Mouse (Mus musculus): Measurements from ENCODE around the gene 2610028H24Rik.

Gene 2610028H24Rik

DNA sequence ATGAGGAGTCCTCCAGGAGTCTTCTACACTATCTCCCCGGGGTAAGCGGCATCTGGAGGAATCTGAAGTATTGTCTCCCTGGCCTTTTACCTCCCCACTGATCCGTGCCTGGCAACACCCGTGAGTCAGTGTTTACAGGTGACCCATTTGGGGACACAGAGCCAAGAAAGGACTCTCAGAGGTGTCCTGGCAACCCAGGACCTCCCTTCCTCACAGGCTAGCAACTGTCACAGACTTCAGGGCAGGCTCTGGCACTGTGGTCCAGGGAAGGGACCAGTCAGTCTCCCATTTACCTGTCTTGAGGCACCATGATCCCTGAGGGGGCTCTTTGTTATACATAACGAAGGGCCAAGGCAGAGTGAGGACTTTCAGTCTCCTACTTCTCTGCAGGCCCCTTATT is at the start of gene 2610028H24Rik:
TSS of gene 2610028H24Rik (plus strand) at position 231 of the 400 bp plus-strand sequence.
- DNase-seq (ENCODE audit: low spot score in 2 of 2), result no peak

- DNase-seq (ENCODE audit: low spot score in 2 of 2), result no peak
Measured at GRCm38 (mm10) chr10:76408520-76408919, 40.4 kb upstream of the 2610028H24Rik start.

DNA sequence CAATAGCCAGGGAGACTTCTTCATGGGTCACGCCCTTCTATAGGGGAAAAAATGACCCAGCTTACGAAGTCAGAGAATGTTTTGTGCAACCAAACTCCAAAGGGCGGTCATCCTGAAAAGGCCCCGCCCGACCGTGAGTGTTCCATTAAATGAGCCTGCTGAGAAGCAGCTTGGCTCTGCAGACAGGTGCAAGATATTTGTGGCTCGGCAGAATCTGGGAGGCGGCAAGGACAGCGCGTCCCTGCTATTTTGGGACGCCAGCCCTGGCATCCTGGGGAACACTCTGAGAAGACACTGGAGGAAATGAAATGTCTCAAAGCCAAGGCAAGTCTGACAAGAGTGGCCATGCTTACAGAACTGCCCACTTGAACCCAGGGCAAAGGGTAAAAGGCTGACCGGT is 32.1 kb upstream of the 2610028H24Rik start:
- DNase-seq (ENCODE audit: low spot score in 2 of 2), result no peak

- no peak for DNase-seq (ENCODE audit: low spot score in 2 of 2)
Measured at GRCm38 (mm10) chr10:76425674-76426073, 23.2 kb upstream of the 2610028H24Rik start.

- no peak for DNase-seq (ENCODE audit: low spot score in 2 of 2)
Measured at GRCm38 (mm10) chr10:76433925-76434324, 15.0 kb upstream of the 2610028H24Rik start.

- DNase-seq (ENCODE audit: low spot score in 2 of 2), result no peak
Measured at GRCm38 (mm10) chr10:76439107-76439890, 9.6 kb upstream of the 2610028H24Rik start.

GRCm38 (mm10) chr10:76440281-76440680 is 8.6 kb upstream of the 2610028H24Rik start, which contains the start of gene AC141477.1:
TSS of gene AC141477.1 (minus strand) at chr10:76440444.
- no peak for DNase-seq (ENCODE audit: low spot score in 2 of 2)

- peak; percentile 96 to 97 for DNase-seq (ENCODE audit: low spot score in 2 of 2)
Measured at GRCm38 (mm10) chr10:76442178-76443088, 6.4 kb upstream of the 2610028H24Rik start, which contains the start of gene Pcnt. TSS of gene Pcnt (minus strand) at chr10:76442786.

DNA sequence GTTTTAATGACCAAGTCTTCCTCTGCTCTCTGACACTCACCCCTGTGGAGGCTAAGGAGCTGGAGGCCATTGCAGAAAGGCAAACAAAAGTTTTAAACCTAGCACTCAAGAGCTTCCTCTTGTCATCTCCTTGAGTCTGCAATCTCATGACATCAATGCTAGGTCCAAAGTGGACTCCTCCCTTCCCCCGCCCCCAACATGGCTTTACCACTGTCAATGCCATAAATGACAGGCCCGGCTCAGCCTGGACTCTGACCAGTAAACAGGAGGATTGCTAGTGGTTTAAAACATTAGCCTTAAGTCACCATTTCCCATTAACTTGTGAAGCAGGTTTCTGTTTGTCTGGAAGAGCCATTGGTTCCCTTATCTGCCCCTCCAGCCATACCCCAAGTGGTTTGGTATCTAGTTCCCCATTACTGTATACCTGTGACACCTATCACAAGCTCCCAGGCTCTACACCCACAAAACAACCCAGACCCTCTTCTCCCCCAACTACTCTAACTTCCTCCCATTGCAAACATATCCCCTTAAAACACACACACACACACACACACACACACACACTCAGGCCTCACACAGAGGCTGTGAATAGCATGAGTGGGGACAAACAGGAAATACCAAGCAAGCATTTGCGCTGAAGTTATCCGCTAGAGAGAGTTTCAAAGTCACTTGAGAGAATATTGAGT is 2.7 kb upstream of the 2610028H24Rik start:
- DNase-seq (ENCODE audit: low spot score in 2 of 2), result no peak

DNA sequence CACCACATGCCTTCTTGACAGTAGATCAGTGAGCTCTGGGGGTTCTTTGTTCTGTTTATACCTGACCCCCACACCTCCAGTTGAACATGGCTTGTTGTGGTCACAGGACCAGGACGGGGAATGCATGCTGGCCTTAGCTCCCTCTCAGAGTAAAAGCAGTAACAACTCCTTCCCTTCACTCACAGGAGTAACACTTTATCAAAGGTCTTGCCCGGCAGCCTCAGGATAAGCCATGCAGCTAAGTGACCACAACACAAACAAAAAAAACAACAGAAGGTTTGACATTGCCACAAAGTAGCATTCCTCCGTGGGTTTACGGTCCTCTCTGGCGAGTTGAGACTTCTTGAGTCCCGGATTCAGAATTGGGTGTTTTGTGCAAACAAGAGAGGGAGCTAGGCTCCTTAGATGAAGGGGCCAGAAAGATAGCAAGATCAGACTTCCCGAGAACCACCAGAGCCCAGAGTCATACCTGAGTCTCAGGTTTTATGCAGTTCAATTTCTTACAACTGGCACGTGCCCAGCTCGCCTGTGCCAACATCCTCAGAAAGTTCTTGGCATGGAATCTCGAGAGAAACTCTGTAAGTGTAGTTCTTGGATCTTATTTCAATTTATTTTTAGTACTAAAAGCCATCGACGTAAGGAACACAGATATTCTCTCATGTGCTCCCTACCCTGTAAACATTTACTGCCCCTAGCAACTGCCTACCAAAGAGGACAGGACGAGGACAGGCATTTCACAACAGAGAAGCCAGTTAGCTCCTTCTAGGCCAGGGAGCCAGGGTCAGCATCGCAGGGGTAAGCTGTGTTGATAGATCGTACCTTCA is 1.3 kb upstream of the 2610028H24Rik start:
- DNase-seq (ENCODE audit: low spot score in 2 of 2), result no peak

DNA sequence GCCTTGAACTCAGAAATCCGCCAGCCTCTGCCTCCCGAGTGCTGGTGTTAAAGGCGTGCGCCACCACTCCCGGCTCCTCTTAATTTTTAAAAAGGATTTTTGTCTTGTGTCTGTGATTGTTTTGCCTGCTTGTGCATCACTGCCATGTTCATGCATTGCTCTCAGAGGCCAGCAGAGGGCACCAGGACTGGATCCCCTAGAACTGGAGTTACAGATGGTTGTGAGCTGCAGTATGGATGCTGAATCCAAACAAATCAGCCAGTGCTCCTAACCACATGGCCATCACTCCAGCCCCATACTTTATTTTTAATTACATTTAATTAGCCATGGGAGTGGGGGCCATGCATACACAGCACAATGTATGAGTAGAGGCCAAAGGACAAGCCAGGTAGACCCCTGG is 6.4 kb downstream of the 2610028H24Rik start:
- DNase-seq (ENCODE audit: low spot score in 2 of 2), result peak in 1 of 2 experiments; percentile 71

DNA sequence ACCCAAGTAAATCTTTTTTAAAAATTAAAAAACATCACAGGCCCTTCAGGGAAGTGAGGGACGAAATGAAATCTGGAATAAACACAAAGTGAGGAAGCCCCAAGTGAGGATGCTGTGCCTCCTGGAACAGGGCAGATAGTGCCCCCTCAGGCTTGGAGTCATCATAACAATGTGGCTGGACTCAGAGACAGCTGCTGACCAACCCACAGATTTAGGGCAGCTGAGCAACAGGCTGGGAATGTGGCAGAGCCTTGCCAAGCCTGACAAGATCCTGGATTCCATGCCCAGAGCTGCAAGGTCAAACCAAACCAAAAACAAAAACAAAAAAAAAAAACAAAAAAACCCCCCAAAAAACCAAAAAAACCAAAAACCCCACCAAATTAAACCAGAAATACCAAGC is 12.4 kb downstream of the 2610028H24Rik start:
- no peak for DNase-seq (ENCODE audit: low spot score in 2 of 2)

- DNase-seq (ENCODE audit: low spot score in 2 of 2), result no peak
Measured at GRCm38 (mm10) chr10:76462312-76462711, 13.4 kb downstream of the 2610028H24Rik start.

DNA sequence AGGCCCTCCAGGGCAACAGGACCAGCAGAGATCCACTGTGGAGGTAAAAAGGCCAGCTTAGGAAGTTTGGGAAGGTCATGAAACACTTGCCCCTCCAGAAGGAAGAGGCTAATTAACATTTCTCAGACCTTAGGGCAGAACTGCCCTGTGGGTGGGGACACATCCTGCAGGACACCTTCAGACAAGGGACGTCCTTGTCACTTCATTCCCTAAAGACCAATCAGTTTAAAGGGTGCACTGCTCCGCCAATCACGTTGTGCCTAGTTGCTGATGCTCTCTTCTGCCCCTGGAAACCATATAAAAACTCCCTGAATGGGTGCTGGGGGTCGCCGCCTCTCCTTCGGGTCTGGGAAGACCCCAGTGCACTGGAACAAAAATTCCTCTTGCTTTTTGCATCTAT is 13.8 kb downstream of the 2610028H24Rik start:
- no peak for DNase-seq (ENCODE audit: low spot score in 2 of 2)

DNA sequence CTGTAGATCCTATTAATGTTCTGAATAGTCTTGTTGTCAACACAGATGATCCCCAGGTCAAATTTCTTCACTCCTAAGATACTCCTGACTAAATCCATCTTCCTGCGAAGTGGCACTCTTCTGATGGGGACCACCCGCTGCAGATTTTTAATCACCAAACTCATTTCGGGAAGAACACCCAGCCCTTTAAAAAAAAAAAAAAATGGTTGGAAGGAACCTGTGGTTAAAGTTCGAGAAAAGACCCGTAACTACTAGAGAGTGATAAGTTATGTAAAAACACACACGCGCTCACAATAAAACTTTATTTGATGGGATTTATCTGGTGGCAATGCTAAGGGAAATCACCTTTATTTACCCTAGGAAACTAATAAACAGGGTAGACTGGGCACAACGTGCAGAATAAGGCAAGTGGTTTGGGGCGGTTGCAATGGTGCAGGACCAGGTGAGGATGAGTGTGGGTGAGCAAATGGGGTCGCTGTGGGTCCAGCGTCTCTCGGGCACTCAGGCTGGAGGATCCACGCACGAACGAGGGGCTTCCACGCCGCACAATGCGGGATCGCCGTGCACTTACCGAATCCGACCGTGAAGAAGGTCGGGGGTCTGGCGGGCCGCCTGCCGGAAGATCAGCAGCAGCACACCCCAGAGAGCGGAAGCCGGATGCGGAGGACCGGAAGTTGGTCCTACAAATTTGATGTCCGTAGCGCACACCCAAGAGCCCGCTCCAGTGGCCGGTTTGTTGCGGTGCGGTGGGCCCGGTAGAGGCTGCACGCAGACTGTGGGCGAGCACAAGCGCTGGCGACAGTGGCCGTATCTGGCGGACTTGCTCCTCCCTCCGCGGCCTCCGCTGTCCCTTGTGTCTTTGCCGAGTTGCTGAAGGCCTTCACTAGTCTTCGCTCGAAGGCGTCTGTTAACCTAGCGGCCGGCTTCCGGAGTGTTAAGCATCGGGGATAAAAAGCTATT is 19.6 kb downstream of the 2610028H24Rik start, which contains the start of the genes Mcm3ap and Ybey:
TSS of gene Mcm3ap (plus strand) at position 725 of the 960 bp plus-strand sequence.
TSS of gene Ybey (minus strand) at position 912 of the 960 bp plus-strand sequence.
- DNase-seq (ENCODE audit: low spot score in 2 of 2), result peak; percentile 84 to 93

DNA sequence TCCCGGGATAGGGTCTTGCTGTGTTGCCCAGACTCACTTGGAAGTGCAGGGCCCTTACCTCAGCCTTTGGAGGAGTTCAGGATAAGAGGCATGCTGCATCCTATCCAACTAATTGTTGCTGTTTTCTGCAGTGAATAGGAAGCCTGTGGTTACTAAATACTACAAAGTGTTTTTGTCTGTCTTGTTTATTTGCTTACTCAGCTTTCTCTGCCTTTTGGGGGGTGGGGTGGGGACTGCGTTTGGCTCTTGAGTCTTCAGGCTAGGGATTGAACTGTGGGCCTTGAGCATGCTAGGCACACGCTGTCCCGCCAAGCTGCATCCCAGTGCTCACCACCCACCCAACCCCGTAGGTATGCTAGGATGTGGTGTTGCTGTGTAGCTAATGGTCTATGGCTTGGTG is 24.9 kb downstream of the 2610028H24Rik start:
- DNase-seq (ENCODE audit: low spot score in 2 of 2), result no peak

GRCm38 (mm10) chr10:76480851-76481250 is 32.0 kb downstream of the 2610028H24Rik start:
- no peak for DNase-seq (ENCODE audit: low spot score in 2 of 2)

DNA sequence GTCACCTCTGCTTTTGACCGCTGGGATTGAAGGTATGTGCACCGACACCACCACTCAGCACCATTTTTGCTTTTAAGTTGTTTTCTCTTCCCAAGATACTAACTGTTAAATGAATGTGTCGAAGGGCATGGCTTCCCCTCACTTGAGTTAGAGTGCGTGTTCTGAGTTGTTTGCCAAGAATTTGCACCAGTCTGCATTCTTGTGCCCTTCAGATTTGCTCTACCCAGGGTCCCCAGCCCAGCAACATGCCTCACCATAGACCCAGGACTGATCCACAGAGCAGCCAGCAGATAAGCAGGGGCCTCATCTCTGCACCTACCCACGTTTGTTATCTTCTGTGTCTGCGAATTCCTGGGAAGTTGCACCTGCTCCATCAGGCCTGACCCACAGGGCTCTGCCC is 32.6 kb downstream of the 2610028H24Rik start:
- no peak for DNase-seq (ENCODE audit: low spot score in 2 of 2)

GRCm38 (mm10) chr10:76486302-76486701 is 37.4 kb downstream of the 2610028H24Rik start:
- DNase-seq (ENCODE audit: low spot score in 2 of 2), result no peak

DNA sequence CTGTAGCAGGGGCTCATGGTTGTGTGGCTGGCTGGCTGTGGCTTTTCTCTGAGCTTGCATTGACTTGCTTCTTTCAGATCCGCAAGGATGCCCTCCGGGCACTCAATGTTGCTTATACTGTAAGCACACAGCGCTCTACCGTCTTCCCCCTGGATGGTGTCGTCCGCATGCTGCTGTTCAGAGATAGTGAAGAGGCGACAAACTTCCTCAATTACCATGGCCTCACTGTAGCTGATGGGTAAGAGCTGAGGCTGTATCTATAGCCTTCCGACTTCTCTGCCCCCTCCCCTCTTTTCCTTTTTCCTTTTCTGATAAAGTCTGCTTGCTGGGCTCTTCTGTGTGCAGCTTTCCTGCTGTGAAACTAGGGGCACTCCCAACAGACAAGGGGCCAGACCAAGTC is 39.4 kb downstream of the 2610028H24Rik start:
- DNase-seq (ENCODE audit: low spot score in 2 of 2), result no peak
